Mouse (Mus musculus) CD4-positive, CD25-positive, alpha-beta regulatory T cell, adult 4 months (primary cell): Measurements from ENCODE around the gene Fnip2. TPM values are rescaled to one million over a fixed set of nuclear protein-coding genes. Genes with fewer than 3 reads are reported as not detected.
"Not testable (repeated sequence)": the region's sequence is repeated elsewhere in the genome, so short reads cannot be mapped to it uniquely, and the experiment has no call there.

ENCODE experiments used
- ATAC-seq: one replicate; pipeline ENCODE4 v1.8.0; 2017
- polyA plus RNA-seq, 2 experiments: library from polyadenylated mRNA; unstranded; fragments of 100-300 nt; shearing (Covaris generic); gene quantifications; one replicate each; pipeline ENCODE4 v1.2.1; 2017

The Fnip2 gene
- polyA plus RNA-seq, 2 experiments from 2014 or later, result 0.51 to 0.58 TPM

DNA sequence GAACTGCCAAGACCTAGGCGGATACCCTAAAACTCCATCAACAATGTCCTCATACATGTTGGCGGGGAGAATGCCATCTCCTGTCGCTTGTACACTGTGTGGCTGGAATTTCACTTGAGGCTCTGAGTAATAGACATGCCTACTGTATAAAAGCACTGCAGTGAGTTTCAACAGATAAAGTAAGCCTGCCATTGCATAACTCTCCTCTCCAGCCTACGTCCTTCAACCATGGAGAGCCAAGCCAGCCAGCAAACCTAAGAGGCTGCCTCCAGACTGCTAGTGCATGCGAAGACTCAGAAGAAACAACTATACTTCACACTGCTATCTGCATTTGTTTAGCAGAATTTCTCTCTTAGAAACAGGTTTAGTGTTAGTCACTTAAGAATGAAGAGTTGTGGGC lies 95.2 kb downstream of the Fnip2 start:
- no peak for ATAC-seq

DNA sequence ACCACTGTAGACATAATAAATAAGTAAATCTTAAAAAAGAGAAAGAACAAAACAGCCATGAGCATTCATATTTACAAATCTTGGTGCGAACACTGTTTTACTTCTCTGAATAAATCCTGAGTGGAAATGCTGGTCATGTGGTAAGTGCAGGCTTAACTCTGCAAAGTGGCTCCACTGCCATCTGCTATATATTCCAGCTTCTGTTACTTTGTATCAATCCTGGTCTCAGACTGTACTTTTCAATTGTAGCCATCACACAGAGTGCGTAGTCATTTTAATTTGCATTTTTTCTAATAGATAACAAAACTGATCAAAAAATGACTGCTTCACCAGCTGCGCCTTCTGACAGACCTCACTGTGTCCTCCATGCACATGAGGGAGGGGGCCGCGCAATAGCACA lies 98.2 kb downstream of the Fnip2 start:
- no peak for ATAC-seq

DNA sequence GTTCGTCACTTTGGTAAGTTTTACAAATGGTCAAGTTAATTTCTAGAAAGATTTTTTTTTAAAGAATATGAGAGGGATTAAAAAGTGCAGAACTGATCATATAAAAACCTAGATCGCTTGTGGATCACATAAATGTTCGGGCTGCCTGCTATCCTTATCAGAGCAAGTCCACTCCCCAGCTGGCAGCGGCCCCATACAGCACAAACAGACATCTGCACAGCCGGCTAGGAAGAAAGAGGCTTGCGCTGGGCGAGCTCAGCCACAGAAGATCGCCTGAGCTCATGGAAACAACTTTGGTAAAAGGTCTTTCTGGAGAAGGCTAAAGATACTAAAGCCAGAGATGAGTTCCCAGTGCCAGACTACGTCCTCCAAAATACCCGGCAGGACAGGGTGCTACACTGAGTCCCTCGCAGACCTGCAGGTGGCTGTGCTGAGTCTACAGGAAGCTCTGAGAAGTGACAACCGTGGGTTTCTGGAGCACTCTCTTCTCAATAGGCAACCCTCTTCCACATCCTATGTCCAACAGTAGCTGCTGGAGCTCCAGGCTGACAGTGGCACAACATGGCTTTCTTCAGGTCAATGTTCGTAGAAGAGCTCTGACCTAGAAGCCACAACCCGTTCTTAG lies 108.8 kb downstream of the Fnip2 start:
- no peak for ATAC-seq

DNA sequence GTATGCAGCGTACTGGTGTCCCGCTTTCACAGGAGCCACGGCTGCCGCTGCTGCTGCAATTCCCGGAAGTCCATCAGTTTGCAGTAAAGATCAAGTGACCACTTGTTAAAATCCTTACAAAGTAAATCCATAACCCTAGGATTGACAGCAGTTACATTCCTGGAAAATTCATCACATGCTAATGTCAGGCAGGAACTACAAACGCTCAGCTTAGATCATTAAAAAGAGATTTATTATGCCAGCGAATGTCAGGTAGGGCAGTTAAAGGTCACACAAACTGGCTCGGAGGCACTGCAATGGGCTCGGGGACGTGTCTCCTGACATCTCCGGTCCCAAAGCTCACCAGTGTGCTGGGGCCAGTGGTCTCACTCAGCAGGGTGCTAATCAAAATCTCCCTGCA lies 111.8 kb downstream of the Fnip2 start:
- no peak for ATAC-seq

DNA sequence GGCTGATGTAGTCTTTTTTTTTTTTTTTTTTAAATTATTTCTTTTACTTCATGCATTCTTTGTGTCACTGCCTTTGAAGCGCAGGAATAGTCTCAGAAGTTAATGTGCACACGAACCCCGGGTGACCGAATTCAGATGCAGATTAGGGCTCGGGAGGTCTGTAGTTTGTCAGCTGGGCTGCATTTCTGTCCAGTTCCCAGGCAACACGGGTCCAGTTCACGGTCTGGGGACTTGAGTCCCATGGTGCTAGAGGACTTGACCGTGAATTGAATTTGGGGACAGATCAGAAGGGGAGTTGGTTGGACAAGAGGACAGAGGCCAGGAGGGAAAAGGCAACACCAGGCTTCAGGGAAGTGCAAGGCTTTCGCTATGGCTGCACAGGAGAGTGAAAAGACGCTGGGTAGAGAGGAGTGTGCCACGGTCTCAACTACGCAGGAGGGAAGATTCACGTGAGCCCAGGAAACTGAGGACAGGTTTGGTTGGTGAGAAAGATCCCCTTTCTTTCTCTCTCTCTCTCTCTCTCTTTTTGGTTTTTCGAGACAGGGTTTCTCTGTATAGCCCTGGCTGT lies 114.8 kb downstream of the Fnip2 start:
- no peak for ATAC-seq

DNA sequence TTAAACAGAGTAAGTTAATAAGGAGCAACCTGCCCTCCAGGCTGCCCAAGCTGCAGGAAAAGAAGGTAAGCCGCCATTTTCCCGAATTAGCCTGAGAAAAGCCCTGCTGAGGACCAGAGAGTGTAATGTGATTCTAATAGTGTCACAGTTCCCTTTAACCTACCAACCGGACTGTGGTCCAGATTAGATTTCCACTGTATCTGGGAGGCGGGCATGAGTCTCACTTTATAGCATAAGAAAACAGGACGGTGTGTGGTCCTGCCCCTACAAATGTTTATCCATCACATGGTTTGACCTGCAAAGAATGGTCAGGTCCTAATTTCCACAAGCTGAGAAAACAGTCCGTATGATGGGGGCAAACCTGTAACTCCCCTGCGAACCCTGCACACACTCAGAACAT lies 118.2 kb downstream of the Fnip2 start:
- no peak for ATAC-seq

DNA sequence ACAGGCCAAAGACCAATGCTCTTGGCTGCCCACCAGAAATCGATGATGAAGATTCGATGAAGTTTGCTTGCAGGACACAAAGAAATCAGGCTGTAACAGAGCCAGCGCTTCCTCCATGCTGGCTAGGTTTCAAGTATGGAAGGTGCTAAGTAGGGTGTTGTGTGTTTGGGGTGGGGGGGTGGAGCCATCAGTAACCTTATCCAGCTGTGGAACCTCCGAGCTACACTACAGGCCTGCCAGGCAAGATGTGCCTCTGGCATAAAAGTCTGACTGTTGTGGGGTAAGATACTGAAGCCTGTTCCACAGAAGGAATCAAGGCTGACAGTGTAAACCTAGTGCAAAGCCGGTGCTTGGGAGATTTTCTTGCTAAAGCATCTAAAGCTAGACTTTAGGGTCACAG lies 119.2 kb downstream of the Fnip2 start:
- ATAC-seq, result no peak

DNA sequence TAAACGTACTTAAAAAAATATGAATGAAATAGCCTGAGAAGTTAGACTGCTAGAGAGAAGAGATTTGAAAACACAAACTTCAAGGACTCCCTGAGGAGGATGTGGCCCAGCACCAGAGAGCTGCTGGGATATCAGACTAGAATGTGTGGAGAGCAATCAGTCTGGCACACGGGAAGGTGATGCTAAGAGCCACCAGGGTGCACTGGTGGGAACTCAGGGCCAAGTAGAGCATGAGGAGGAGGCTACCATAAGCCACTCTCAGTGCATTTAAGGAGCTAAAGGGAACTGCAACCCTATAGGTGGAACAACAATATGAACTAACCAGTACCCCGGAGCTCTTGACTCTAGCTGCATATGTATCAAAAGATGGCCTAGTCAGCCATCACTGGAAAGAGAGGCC lies 120.9 kb downstream of the Fnip2 start:
- ATAC-seq, result not testable (repeated sequence)

DNA sequence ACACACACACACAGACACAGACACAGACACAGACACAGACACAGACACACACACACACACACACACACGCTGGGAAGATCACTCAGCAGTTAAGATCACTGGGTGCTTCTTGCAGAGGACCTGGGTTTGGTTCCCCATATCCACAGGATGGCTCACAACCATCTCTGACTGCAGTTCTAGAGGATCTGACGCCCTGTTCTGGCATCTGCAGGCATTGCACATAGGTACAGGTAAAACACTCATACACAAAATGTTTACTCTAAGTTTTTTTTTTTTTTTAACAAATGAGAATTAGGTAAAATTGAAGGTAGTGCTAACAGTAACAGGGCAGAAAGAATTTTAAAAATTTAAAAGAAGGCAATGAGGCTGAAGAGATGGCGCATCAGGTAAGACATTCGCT lies 121.5 kb downstream of the Fnip2 start:
- no peak for ATAC-seq

DNA sequence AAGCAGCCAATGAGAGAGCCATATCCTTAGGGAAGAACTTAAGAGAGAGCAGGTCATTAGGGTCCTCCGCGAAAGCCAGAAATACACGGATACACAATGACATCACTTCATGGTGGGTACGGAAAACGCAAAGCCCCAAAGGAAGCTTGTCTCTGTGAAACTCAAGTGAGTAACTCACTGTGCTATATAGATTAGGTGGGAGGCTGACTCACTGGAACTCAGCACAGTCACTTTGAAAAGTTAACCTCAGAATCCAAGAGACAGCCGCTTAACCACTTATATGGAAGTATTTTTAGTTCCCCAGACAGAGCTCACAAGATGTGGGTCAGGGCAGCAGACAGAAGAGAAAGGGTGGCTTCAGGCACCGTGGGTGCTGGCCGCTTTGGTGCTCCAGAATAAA lies 122.6 kb downstream of the Fnip2 start:
- no peak for ATAC-seq

DNA sequence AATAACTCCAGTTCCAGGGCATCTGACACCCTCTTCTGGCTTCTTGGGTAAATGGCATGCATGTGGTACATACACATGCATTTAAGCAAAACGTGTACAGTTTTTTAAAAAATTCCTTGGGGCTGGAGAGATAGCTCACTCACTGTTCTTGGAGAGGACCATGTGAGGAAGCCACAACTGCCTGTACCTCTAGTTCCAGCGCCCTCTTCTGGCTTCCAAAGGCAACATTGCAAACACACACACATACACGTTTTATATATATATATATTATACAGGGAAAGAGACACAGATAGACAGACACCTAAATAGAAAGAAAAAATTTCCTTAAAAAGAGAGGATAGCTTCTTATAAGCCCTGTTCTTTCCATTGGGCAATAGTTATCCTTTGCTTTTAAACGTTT lies 123.7 kb downstream of the Fnip2 start:
- ATAC-seq, result no peak

DNA sequence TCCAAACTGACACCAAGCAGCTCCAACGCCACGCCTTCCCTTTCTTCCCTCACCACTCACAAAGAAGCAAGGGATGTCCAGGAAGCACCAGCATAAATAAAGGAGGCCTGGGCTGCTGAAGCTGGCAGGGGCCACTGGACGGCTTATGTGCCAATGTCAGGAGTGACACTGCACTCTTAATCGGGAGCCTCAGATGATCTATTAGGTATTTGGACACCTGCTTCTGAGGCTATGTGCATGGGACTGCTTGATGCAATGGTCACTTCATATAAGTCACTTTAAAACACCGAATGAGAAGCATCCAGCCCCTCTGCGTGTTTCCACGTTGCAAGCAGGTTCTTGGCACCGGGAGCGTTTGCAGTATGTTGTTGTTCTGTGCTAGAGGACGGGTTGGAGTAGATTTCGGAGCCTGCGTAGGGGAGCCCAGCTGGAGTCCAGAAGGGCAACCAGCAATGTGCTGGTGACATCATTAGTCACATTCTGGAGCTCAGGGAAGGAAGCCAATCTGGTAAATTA lies 126.6 kb downstream of the Fnip2 start:
- ATAC-seq, result no peak

DNA sequence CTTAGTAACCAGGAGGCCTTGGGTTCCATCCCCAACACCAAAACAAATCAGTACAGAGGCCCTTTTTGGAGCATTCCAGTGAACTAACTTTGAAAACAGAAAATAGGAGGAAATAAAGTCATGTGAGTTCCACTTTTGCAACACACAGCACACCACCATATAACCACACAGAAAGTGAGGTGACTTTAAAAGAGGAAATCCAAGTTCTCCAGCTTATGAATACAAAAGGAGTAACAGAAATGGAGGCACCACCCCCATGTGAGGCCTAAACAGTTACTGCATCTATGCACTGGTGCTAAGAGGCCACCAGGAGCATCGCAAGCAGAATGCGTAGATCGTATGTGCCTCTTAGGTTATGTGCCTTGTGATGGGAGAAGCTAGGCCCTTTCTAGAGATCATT lies 129.3 kb downstream of the Fnip2 start:
- no peak for ATAC-seq

DNA sequence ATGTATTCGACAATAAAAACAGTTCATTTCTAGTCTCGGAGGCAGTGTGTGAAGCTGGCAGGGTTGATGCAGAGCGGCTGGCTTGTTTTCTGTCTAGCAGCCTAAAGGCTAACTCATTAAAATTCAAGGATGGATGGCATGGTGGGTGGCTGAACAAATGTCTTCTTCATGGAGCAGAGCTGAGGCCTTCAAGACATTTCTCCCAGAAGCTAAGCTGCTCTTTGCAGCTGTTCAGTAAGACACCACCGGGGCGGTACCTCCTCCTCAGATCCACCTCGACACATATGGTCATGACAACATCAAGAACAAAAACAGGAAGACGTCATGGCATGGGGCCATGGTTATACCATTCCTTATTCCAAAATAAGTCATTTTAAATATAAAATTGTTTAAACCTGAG lies 131.4 kb downstream of the Fnip2 start:
- no peak for ATAC-seq

DNA sequence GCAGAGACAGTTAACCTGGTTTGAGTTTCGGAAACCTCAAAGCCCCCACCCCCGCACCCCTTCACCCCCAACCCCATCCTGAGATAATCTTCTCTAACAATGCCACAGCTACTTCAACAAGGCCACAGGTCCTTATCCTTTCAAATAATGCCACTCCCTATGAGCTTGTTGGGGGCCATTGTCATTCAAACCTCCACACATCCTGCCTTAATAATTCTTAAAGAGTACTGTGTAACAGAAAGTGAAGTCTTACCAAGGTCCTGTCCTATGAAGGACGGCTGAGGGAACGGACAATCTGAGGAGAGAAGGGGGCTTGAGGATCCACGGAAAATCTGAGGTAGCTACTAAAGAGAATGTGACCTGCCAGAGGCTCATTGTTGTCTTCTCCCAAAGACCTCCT lies 132.6 kb downstream of the Fnip2 start:
- ATAC-seq, result no peak

DNA sequence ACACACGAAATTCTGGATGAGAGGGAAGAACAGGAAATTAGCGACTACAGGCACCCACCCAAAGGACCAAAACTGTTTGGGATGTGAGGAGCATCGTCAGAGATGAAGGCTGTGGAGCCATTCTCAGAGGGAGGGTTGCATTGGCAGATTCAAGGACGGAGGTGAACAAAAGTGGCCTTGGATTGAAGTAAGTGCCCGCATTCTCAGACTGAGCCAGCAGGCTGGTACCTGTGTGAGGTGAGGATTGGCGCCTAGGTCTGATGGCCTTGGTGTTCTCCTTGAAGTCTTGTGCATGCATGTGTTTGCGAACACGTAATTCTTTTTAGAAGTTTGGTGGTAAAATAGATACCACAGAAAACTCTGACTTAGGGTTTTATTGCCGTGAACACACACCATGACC lies 133.2 kb downstream of the Fnip2 start:
- no peak for ATAC-seq

DNA sequence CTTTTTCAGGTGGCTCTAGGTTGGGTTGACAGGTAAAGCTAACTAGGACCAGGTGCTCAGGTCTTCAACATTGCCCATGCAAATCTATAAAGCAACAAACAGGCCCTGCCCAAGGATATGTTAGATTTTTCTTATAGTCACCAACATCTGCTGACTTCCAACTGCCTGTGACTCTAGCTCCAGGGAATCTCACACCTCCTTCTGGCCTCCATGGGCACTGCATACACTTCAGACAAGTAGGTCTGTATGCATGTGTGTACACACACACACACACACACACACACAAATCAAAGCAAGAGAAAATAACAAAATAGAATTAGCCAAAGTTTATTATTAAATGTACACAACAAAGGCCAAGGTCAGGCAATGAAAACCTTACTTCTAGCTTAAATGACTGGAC lies 134.0 kb downstream of the Fnip2 start:
- no peak for ATAC-seq

DNA sequence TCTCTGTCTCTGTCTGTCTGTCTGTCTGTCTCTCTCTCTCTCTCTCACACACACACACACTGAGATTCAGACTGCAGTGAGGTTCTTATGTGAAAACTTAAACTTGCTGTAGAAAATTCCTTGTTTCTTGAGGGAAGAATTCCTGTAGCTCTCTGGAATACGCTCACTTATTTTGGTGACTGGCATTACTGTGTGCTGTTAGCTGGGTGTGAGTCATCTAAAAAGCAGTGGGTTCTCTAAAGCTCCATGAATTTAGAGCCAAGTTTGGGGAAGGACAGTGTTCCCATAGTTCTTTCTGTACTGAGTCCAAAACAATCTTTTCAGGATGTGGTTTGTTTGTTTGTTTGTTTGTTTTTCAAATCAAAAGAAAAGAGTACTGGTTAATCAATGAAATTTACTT lies 142.2 kb downstream of the Fnip2 start:
- ATAC-seq, result no peak

DNA sequence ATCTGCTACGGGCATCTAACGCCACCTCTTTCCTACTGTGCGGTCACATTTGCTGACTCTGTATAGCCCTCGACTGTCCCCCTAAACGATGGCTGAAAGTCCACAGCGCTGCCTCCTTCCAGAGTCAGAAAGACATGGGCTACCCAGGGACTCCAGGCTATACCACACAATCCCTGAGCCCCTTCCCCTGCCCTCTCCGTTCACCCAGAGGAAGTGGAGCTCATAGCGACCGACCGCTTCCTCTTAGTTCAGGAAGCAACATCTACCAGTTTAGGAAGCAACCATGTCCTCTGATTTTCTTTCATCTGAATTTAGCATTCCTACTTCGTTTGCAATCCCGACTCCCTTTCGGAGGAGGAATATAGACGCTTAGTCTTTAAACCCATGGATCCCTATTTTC lies 148.7 kb downstream of the Fnip2 start:
- ATAC-seq, result no peak

DNA sequence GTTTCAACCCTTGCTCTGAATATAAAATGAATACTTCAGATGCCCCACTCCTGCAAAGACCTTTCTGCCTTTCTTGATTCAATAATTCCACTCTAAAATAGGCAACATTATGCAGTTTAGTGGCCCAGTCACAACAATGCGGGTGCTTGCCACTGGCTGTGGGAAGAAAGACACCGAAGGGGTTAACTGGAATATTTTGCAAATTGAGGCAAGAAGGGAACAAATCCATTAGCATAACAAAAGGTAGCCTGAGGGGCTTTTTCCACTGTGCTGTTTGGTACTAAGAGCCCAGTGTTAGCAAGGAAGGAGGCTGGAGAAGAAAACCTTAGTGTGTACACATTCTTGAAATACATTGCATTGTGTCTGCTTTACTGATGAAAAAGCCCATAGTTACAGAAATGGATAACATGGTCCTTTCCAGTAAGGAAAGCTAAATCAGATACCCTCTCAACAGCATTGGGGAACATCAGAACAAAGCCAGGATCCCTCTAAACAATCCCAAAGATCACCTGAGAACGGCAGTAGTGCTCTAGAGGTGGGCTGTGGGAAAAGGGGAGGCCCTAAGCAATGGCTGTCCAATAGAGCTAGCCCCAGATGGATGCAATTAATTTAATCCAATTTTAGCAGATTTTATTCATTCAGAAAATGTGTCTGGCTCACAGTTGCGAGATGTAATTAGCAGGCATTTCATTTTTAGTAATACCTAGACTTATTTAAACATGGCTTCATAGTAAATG lies 150.5 kb downstream of the Fnip2 start:
- no peak for ATAC-seq

DNA sequence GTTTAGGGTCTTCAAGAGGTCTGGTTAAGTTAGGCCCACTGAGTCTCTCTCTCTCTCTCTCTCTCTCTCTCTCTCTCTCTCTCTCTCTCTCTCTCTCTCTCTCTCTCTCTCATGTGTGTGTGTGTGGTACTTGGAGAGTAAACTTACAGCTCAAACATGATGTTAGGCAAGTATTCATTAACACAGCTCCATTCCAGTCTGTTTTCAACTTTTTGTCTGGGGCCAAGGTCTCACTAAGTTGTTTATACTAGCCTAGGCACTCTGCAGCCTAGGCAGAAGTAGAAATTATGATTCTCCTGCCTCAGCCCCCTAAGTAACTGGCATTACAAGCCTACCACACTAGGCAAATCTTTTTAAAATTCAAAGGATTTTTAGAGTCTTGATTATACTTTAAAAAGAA lies 151.7 kb downstream of the Fnip2 start:
- no peak for ATAC-seq

DNA sequence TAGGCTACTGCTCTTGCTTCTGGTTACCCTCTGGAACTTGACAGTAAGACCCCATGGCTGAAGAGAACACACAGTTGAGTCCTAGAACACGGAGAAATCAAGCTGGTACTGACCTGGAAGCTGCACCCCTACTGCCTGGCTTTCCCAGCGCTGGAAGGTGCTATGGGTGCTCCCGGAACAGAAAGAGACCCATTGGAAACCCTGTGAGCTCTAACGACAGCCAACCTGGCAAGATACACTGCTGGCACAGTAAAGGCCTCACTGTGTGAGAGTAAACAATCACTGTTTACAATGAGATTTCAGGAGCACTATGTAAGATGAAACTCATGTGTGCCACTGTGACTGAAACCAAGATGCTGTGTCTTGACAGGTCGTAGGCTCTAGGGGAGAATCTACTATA lies 152.5 kb downstream of the Fnip2 start:
- no peak for ATAC-seq

DNA sequence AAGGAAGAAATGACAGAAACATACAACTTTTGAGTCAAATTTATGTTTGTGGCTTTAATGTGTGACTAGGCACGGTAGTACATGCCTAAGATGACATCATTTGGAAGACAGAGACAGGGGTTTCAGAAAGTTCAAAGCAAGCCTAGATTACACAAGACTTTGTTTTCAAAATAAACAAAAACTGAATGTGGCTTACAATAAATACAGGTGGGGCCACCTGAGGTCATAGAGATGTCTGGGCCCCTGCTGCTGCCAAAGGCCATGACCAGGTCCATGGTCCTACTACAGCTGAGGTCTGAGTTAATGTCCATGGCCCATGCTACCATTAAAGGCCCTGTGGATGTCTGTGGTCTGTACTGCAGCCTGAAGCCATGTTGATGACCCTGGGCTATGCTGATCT lies 154.1 kb downstream of the Fnip2 start:
- ATAC-seq, result no peak

DNA sequence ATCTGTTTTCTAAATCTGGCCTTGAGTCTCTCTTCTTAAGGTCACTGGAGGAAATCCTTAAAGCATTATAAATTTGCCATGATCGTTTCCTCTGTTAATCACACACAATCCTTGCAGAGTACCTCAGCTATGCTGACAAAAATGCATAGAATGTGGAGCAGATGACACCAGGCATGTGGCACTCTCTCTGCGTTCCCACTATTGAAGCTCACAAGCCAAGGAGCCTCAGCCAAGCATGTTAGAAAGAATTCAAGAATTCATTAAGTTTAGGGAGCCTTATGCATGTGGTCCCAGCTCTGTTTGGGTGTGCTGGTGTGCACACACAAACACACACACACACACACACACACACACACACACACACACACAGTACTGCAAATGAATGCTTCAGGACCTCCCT lies 155.9 kb downstream of the Fnip2 start:
- no peak for ATAC-seq
